Mouse (Mus musculus) hindbrain, embryonic 16.5 days (tissue): Measurements from ENCODE around the gene Zic5. TPM values are rescaled to one million over a fixed set of nuclear protein-coding genes. Genes with fewer than 3 reads are reported as not detected.

Experiments used
- ATAC-seq: fragments of 200-750 bp; cut with Nextera tagmentation; 2 replicates; pipeline ENCODE4 v1.8.0; 2017; ENCODE audit warnings: moderate TSS enrichment, moderate library complexity
- H3K27ac ChIP-seq: fragments of 300-500 bp; sonication (generic); 2 replicates; pipeline ENCODE4 v1.5.1; 2014; ENCODE audit warnings: low read depth, mild to moderate bottlenecking, control low read depth, low read length, moderate library complexity
- H3K27me3 ChIP-seq: fragments of 300-500 bp; sonication (generic); replicated peaks from 2 replicates; pipeline ENCODE4 v1.6.1; 2014; ENCODE audit warnings: low read length; ENCODE audit not compliant: control insufficient read depth, insufficient read depth
- H3K36me3 ChIP-seq: fragments of 300-500 bp; sonication (generic); 2 replicates; pipeline ENCODE4 v1.6.1; 2014; ENCODE audit warnings: mild to moderate bottlenecking, low read length, moderate library complexity, mixed read lengths; ENCODE audit not compliant: control insufficient read depth, insufficient read depth
- H3K4me1 ChIP-seq: fragments of 300-500 bp; sonication (generic); 2 replicates; pipeline ENCODE4 v1.6.1; 2014; ENCODE audit warnings: low read depth, low read length; ENCODE audit not compliant: control insufficient read depth, insufficient read depth
- H3K4me2 ChIP-seq: fragments of 300-500 bp; sonication (generic); 2 replicates; pipeline ENCODE4 v1.6.1; 2014; ENCODE audit warnings: mild to moderate bottlenecking, low read length, control low read depth, moderate library complexity
- H3K4me3 ChIP-seq: fragments of 300-500 bp; sonication (generic); 2 replicates; pipeline ENCODE4 v1.5.1; 2014; ENCODE audit warnings: mild to moderate bottlenecking, low read length, control low read depth, moderate library complexity
- H3K9ac ChIP-seq: fragments of 300-500 bp; sonication (generic); 2 replicates; pipeline ENCODE4 v1.6.1; 2014; ENCODE audit warnings: low read depth, mild to moderate bottlenecking, control low read depth, low read length, moderate library complexity
- H3K9me3 ChIP-seq: fragments of 300-500 bp; sonication (generic); 2 replicates; pipeline ENCODE4 v1.6.1; 2014; ENCODE audit warnings: mild to moderate bottlenecking, low read length, moderate library complexity; ENCODE audit not compliant: control insufficient read depth
- WGBS: fragments of 180-500 bp; shearing (Covaris S2); extraction: QIAGEN DNeasy Blood & Tissue Kit; methylation state at CpG from one replicate; pipeline ENCODE4 v1.1.7; 2014; 5-methylcytosine and 5-hydroxymethylcytosine counted together
- polyA plus RNA-seq: library from polyadenylated mRNA; unstranded; fragments of >200 nt; fragmentation: Nextera tagmentation; extraction: Ambion mirVana; gene quantifications from 2 replicates; pipeline ENCODE4 v1.2.1, GENCODE M21; 2015

Gene Zic5
- polyA plus RNA-seq, 1 experiment from 2014 or later: 14.9 TPM

GRCm38 (mm10) chr14:122452701-122453387 lies 12.6 kb downstream of the Zic5 start:
- no peak overlapping the region for H3K4me3 ChIP-seq
- H3K27ac ChIP-seq: peak overlapping the region; percentile 75
- H3K4me2 ChIP-seq: peak overlapping the region; percentile 41
- H3K36me3 ChIP-seq: no peaks in the 10 kb centered on the region
- no peaks in the 10 kb centered on the region for H3K9me3 ChIP-seq
- WGBS: 10% methylated on average over 13 of the region's 13 CpGs
- peak; percentile 21; the same call in 1 of the 2 replicates for ATAC-seq
- H3K9ac ChIP-seq: no peak overlapping the region; the same call in 1 of the 2 replicates
- peaks cover 31% of the 10 kb centered on the region for H3K4me1 ChIP-seq
- peaks cover 29% of the 10 kb centered on the region for H3K27me3 ChIP-seq

GRCm38 (mm10) chr14:122451551-122452145 lies 13.8 kb downstream of the Zic5 start:
- 56% methylated on average over 5 of the region's 5 CpGs for WGBS
- peak overlapping the region; percentile 85 for H3K27ac ChIP-seq

GRCm38 (mm10) chr14:122450496-122451382 lies 14.7 kb downstream of the Zic5 start, which contains the start of gene Gm5089:
Gene Gm5089, minus strand, starts transcription at chr14:122451115.
- Histone ChIP-seq H3K9ac (peak within 1 kb of the TSS; percentile 69), H3K4me1 (peaks cover 31% of the 10 kb centered on the region), H3K4me3 (peak within 1 kb of the TSS; percentile 47), H3K27me3 (peaks cover 32% of the 10 kb centered on the region), H3K9me3 (no peaks in the 10 kb centered on the region), H3K36me3 (no peaks in the 10 kb centered on the region), H3K27ac (peak within 1 kb of the TSS; percentile 85), H3K4me2 (peak within 1 kb of the TSS; percentile 63)
- peak; percentile 60 for ATAC-seq
- WGBS: under 1% methylated on average over 59 of the region's 59 CpGs

More at GRCm38 (mm10) chr14:122451551-122452145, 13.8 kb downstream of the Zic5 start:
- Histone ChIP-seq H3K4me1 (peaks cover 31% of the 10 kb centered on the region), H3K9me3 (no peaks in the 10 kb centered on the region), H3K4me2 (peak overlapping the region; percentile 63), H3K9ac (no peak overlapping the region), H3K4me3 (peak overlapping the region; percentile 47; the same call in 1 of the 2 replicates), H3K36me3 (no peaks in the 10 kb centered on the region), H3K27me3 (peaks cover 32% of the 10 kb centered on the region)
- ATAC-seq: no peak

DNA sequence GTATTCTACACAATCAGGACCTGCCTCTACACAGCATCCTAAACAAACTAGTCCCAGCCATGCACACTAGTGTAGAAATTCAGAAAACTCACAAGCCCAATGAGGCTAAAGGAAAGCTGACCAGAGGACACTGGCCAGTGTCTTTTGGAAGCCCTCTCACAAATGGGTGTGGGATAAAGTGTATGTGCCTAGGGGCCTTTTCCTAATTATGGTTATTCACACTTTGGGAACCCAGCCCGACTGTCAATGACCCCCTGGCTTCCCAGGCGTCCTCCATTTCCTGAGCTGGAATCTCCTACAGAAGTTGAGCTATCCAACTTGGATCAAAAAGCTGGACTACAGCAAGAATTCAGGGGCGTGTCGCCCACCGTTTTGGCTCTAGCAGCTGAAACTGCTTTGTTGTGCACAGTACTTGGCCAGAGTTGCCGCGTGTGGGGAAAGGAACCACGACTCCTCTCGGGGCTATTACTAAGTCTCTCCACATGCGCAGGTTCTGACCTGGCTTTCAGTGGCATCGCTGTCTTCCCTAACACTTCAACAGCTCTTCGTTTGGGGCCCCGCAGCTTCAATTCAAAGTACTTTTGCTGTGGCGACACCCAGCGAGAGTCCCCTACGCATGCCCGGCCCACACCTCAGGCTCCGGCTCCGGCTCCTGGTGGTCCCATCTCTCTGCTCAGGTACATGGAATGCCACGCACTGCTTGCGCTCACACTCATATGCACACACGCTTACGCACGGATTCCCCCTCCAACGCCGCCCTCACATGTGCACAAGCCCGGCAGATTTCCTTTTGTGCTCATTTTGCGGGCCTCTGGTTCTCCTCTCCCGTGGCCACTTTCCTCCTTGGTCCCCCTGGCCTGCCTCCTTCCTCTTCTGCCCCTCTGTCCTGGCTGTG lies 15.6 kb downstream of the Zic5 start:
- Histone ChIP-seq H3K27ac (peak overlapping the region; percentile 85), H3K27me3 (peaks cover 25% of the 10 kb centered on the region), H3K36me3 (no peaks in the 10 kb centered on the region), H3K4me2 (peak overlapping the region; percentile 63), H3K9me3 (no peaks in the 10 kb centered on the region), H3K9ac (peak overlapping the region; percentile 69), H3K4me3 (peak overlapping the region; percentile 47), H3K4me1 (peaks cover 31% of the 10 kb centered on the region)
- WGBS: 2% methylated on average over 29 of the region's 29 CpGs
- ATAC-seq: no peak

GRCm38 (mm10) chr14:122436850-122437249 lies 28.6 kb downstream of the Zic5 start:
- H3K4me1 ChIP-seq: no peaks in the 10 kb centered on the region
- no peaks in the 10 kb centered on the region for H3K36me3 ChIP-seq
- H3K27ac ChIP-seq: no peak overlapping the region
- no peak overlapping the region for H3K4me3 ChIP-seq
- no peaks in the 10 kb centered on the region for H3K27me3 ChIP-seq
- WGBS: 56% methylated on average over 10 of the region's 10 CpGs
- ATAC-seq: peak; percentile 60; the same call in 1 of the 2 replicates
- H3K9ac ChIP-seq: no peak overlapping the region
- H3K9me3 ChIP-seq: no peaks in the 10 kb centered on the region
- no peak overlapping the region for H3K4me2 ChIP-seq

GRCm38 (mm10) chr14:122434039-122434438 lies 31.4 kb downstream of the Zic5 start:
- H3K4me3 ChIP-seq: no peak overlapping the region
- no peaks in the 10 kb centered on the region for H3K4me1 ChIP-seq
- H3K4me2 ChIP-seq: no peak overlapping the region
- no peaks in the 10 kb centered on the region for H3K36me3 ChIP-seq
- no peaks in the 10 kb centered on the region for H3K9me3 ChIP-seq
- no peak overlapping the region for H3K27ac ChIP-seq
- no peak for ATAC-seq
- no peaks in the 10 kb centered on the region for H3K27me3 ChIP-seq
- H3K9ac ChIP-seq: no peak overlapping the region
- 92% methylated on average over 10 of the region's 10 CpGs for WGBS

DNA sequence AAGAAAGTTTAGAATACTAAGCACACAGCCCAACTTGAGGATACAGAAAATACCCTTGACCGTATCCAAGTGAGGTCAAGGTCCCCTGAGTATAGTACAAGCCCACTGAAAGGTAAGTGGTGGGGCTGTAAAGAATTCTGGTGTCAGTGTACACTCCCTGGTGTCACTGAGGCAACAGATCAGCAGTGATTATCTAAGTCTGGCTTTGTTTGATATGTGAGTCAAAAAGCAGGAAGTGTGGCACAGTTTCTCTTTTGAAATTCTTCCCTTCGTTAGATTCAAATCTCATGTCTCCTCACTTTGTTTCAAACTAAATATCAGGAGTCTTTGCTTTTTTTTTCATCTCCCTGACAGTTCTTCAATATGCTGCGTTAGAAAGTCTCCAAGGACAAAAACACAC lies 32.9 kb downstream of the Zic5 start:
- Histone ChIP-seq H3K9me3 (no peaks in the 10 kb centered on the region), H3K4me2 (no peak overlapping the region), H3K9ac (no peak overlapping the region), H3K36me3 (no peaks in the 10 kb centered on the region), H3K4me1 (no peaks in the 10 kb centered on the region), H3K4me3 (no peak overlapping the region), H3K27me3 (no peaks in the 10 kb centered on the region), H3K27ac (no peak overlapping the region)
- 58% methylated on average over 3 of the region's 3 CpGs for WGBS
- no peak for ATAC-seq

GRCm38 (mm10) chr14:122427654-122428053 lies 37.8 kb downstream of the Zic5 start:
- no peak overlapping the region for H3K4me2 ChIP-seq
- no peaks in the 10 kb centered on the region for H3K27me3 ChIP-seq
- peak; percentile 58 for ATAC-seq
- H3K4me3 ChIP-seq: no peak overlapping the region
- H3K9ac ChIP-seq: no peak overlapping the region
- peaks cover 2% of the 10 kb centered on the region; the same call in 1 of the 2 replicates for H3K4me1 ChIP-seq
- no peaks in the 10 kb centered on the region for H3K36me3 ChIP-seq
- H3K27ac ChIP-seq: no peak overlapping the region
- H3K9me3 ChIP-seq: no peaks in the 10 kb centered on the region
- 43% methylated on average over 3 of the region's 3 CpGs for WGBS
